Mouse (Mus musculus): ENCODE measurements around the gene Abca7. TPM values are rescaled to one million over a fixed set of nuclear protein-coding genes. Genes with fewer than 3 reads are reported as not detected.

Abca7 gene
- polyA plus RNA-seq, 2 experiments, result 2.4 to 6.2 TPM

DNA sequence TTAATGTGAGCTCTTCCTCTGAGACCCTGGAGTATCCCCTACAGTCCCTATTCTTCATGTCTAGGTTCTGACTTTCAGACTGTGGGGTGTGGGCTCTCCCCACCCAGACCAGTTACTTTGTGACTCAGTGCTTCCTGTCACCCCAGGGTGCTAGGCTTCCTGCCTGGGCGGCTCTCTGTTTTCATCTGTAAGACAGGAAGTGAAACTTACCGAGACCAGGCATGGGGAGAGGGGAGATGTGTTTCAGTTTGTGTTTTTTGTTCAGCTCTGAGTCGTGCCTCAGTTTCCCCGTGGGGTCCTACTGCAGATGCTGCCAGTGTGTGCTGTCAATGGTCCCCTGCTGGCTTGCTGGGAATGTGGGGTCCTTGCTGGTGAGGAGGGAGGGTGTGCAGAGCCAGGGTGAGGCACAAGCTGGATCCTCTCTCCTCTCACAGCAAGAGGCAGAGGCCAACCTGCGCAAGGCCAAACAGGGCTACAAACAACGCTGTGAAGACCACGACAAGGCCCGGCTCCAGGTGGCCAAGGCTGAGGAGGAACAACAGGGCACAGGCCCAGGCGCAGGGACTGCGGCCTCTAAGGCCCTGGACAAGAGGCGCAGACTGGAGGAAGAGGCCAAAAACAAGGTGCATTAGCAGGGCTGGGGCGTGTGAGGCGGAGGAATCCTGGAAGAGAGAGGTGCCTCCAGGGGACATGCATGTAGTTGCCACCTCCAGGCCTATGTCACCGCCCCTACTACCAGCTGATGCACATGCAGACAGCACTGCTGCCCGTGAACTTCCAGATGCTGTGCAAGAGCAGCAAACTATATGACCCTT, 28.1 kb downstream of the Abca7 start:
- no peak overlapping the region for H3K9ac ChIP-seq (ENCODE audit: low read depth, low read length, severe bottlenecking)
- H3K4me2 ChIP-seq (replicated peaks; ENCODE audit: low read depth, low read length, severe bottlenecking), result no peak overlapping the region
- H3K27ac ChIP-seq (replicated peaks; ENCODE audit: low read depth, low read length), result no peak overlapping the region
- no peak for TF ChIP-seq POLR2A (IDR thresholded peaks at IDR 0.05; ENCODE audit: borderline replicate concordance, extremely low read depth, insufficient read depth, insufficient read length)
- H3K4me3 ChIP-seq (replicated peaks; ENCODE audit: low read length), result no peak overlapping the region
- WGBS, result 72% methylated on average over 15 of the region's 15 CpGs
- ATAC-seq (ENCODE audit: low FRiP score, low read depth) (no peak), DNase-seq (ENCODE audit: low spot score) (no peak)
- H3K36me3 ChIP-seq (ENCODE audit: control insufficient read depth, insufficient read depth, low read length), result no peaks in the 10 kb centered on the region
- no peaks in the 10 kb centered on the region for H3K9me3 ChIP-seq (ENCODE audit: control insufficient read depth, low read length)
- H3K4me1 ChIP-seq (ENCODE audit: control insufficient read depth, insufficient read depth, low read length), result peaks cover 10% of the 10 kb centered on the region
- no peaks in the 10 kb centered on the region for H3K27me3 ChIP-seq (ENCODE audit: control insufficient read depth, insufficient read depth, low read length)

DNA sequence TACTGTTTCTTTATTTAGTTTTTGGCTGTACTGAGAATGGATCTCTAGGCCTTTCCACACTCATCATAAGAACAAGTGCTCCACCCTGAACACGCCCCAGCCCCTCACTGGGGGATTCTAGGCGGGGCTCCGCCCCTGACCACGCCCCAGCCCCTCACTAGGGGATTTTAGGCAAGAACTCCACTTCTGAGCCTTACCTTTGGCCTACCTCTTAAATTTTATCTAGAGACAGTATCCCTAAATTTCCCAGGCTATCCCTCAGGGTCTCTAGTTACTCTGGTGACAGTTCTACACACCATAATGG, 28.7 kb downstream of the Abca7 start:
- H3K4me2 ChIP-seq (replicated peaks; ENCODE audit: low read depth, low read length, severe bottlenecking), result no peak overlapping the region
- no peaks in the 10 kb centered on the region for H3K27me3 ChIP-seq (ENCODE audit: control insufficient read depth, insufficient read depth, low read length)
- no peak for TF ChIP-seq POLR2A (IDR thresholded peaks at IDR 0.05; ENCODE audit: borderline replicate concordance, extremely low read depth, insufficient read depth, insufficient read length)
- no peak for DNase-seq (ENCODE audit: low spot score)
- no peaks in the 10 kb centered on the region for H3K9me3 ChIP-seq (ENCODE audit: control insufficient read depth, low read length)
- WGBS, result 71% methylated on average over 4 of the region's 4 CpGs
- peaks cover 4% of the 10 kb centered on the region for H3K4me1 ChIP-seq (ENCODE audit: control insufficient read depth, insufficient read depth, low read length)
- no peak for ATAC-seq (ENCODE audit: low FRiP score, low read depth)
- H3K36me3 ChIP-seq (ENCODE audit: control insufficient read depth, insufficient read depth, low read length), result no peaks in the 10 kb centered on the region
- H3K27ac ChIP-seq (replicated peaks; ENCODE audit: low read depth, low read length), result no peak overlapping the region
- no peak overlapping the region for H3K4me3 ChIP-seq (replicated peaks; ENCODE audit: low read length)
- H3K9ac ChIP-seq (ENCODE audit: low read depth, low read length, severe bottlenecking), result no peak overlapping the region

DNA sequence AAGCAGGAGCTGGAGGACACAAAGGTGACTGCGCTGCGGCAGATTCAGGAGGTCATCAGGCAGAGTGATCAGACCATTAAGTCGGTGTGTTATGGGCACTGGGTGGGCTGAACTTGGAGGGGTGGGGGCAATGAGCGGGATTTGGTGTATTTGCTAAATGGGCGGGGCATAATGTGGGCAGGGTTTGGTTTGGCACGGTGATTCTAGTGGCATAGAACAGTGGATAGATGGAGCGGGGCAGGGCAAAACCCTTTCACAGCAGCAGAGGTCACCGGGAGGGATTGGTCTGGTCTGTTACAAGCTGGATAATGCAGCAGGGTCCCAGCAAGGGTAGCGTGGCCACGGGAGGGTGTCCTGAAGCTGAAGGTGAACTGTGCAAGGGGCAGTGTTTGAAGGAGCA, 29.2 kb downstream of the Abca7 start:
- no peak overlapping the region for H3K9ac ChIP-seq (ENCODE audit: low read depth, low read length, severe bottlenecking)
- no peak for TF ChIP-seq POLR2A (IDR thresholded peaks at IDR 0.05; ENCODE audit: borderline replicate concordance, extremely low read depth, insufficient read depth, insufficient read length)
- no peaks in the 10 kb centered on the region for H3K36me3 ChIP-seq (ENCODE audit: control insufficient read depth, insufficient read depth, low read length)
- H3K27ac ChIP-seq (replicated peaks; ENCODE audit: low read depth, low read length), result no peak overlapping the region
- WGBS, result 72% methylated on average over 10 of the region's 10 CpGs
- H3K4me3 ChIP-seq (replicated peaks; ENCODE audit: low read length), result no peak overlapping the region
- H3K4me1 ChIP-seq (ENCODE audit: control insufficient read depth, insufficient read depth, low read length), result no peaks in the 10 kb centered on the region
- H3K9me3 ChIP-seq (ENCODE audit: control insufficient read depth, low read length), result no peaks in the 10 kb centered on the region
- no peaks in the 10 kb centered on the region for H3K27me3 ChIP-seq (ENCODE audit: control insufficient read depth, insufficient read depth, low read length)
- H3K4me2 ChIP-seq (replicated peaks; ENCODE audit: low read depth, low read length, severe bottlenecking), result no peak overlapping the region
- no peak for DNase-seq (ENCODE audit: low spot score)
- no peak for ATAC-seq (ENCODE audit: low FRiP score, low read depth)

DNA sequence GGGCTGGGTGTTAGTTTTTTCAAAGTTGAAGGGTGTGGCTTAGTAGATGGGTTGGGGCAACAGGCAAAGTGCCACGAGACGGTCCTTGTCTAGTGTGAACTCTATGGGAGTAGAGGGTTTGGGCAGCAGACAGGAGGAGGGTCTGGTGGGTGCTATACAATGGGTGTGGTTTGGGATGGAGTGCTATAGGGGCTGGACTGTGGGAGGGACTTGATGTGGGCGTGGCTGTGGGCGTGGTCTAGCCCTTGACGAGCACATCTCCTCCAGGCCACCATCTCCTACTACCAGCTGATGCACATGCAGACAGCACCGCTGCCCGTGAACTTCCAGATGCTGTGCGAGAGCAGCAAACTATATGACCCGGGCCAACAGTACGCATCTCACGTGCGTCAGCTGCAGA, 29.6 kb downstream of the Abca7 start:
- Histone ChIP-seq H3K4me1 (ENCODE audit: control insufficient read depth, insufficient read depth, low read length) (no peaks in the 10 kb centered on the region), H3K4me3 (replicated peaks; ENCODE audit: low read length) (no peak overlapping the region), H3K9ac (ENCODE audit: low read depth, low read length, severe bottlenecking) (no peak overlapping the region), H3K9me3 (ENCODE audit: control insufficient read depth, low read length) (no peaks in the 10 kb centered on the region), H3K27me3 (ENCODE audit: control insufficient read depth, insufficient read depth, low read length) (no peaks in the 10 kb centered on the region), H3K27ac (replicated peaks; ENCODE audit: low read depth, low read length) (no peak overlapping the region), H3K36me3 (ENCODE audit: control insufficient read depth, insufficient read depth, low read length) (no peaks in the 10 kb centered on the region), H3K4me2 (replicated peaks; ENCODE audit: low read depth, low read length, severe bottlenecking) (no peak overlapping the region)
- TF ChIP-seq POLR2A (IDR thresholded peaks at IDR 0.05; ENCODE audit: borderline replicate concordance, extremely low read depth, insufficient read depth, insufficient read length), result no peak
- ATAC-seq (ENCODE audit: low FRiP score, low read depth) (no peak; the same call in 1 of the 2 replicates), DNase-seq (ENCODE audit: low spot score) (no peak)
- 59% methylated on average over 12 of the region's 12 CpGs for WGBS

DNA sequence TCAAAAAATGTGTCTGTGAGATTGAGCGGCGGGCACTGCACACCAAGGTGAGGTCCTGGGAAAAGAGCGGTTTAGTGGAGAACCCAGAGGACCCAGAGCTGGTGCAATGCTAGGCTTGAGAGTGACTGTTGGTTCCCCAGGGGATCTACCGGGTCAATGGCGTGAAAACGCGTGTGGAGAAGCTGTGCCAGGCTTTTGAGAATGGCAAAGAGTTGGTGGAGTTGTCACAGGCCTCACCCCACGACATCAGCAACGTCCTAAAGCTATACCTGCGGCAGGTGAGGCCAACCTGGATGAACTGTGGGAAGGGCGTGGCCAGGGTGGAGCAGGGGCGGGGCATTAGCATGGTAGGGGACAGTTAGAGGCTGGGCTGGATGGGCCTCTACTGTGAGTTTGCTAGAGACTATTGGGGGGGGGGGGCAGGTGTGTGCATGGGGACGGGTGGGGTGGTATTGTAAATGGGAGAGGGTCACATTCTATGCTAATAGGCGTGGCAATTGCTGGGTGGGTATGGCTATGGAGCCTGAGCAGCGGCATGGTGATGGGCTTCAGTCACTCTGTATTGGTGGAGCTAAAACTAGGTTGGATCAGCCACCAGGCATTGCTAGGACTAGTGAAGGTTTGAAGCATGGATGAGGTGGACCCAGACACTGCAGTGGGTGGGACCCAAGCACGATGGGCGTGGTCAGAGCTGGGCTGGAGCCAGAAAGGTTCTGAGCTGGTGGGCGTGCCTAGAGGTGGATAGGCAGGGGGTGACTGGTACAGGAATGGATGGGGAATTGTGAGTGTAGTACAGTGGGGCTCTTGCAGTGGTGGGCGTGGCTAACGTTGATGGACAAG, 31.6 kb downstream of the Abca7 start:
- no peak for DNase-seq (ENCODE audit: low spot score)
- H3K36me3 ChIP-seq (ENCODE audit: control insufficient read depth, insufficient read depth, low read length), result no peaks in the 10 kb centered on the region
- H3K4me1 ChIP-seq (ENCODE audit: control insufficient read depth, insufficient read depth, low read length), result no peaks in the 10 kb centered on the region
- H3K4me2 ChIP-seq (replicated peaks; ENCODE audit: low read depth, low read length, severe bottlenecking), result no peak overlapping the region
- no peaks in the 10 kb centered on the region for H3K9me3 ChIP-seq (ENCODE audit: control insufficient read depth, low read length)
- WGBS, result 75% methylated on average over 20 of the region's 20 CpGs
- H3K9ac ChIP-seq (ENCODE audit: low read depth, low read length, severe bottlenecking), result no peak overlapping the region
- TF ChIP-seq POLR2A (IDR thresholded peaks at IDR 0.05; ENCODE audit: borderline replicate concordance, extremely low read depth, insufficient read depth, insufficient read length), result no peak
- H3K27me3 ChIP-seq (ENCODE audit: control insufficient read depth, insufficient read depth, low read length), result no peaks in the 10 kb centered on the region
- no peak for ATAC-seq (ENCODE audit: low FRiP score, low read depth)
- H3K27ac ChIP-seq (replicated peaks; ENCODE audit: low read depth, low read length), result no peak overlapping the region
- H3K4me3 ChIP-seq (replicated peaks; ENCODE audit: low read length), result no peak overlapping the region
